Mouse (Mus musculus) layer of hippocampus, postnatal 36 days (tissue): ENCODE results near the gene Zbtb16. TPM values are rescaled to one million over a fixed set of nuclear protein-coding genes. Genes with fewer than 3 reads are reported as not detected.

Source experiments
- DNase-seq, 2 experiments: peaks; one replicate each; pipeline ENCODE4 v3.0.0; 2022
- total RNA-seq, 2 experiments: library from RNA; stranded (reverse); gene quantifications; 2 replicates each; pipeline ENCODE4 v1.2.3; 2021

Gene Zbtb16
- total RNA-seq, 2 experiments from 2014 or later: 104 to 149 TPM

GRCm38 (mm10) chr9:48764311-48764710, 71.7 kb downstream of the Zbtb16 start:
- DNase-seq: no peak

GRCm38 (mm10) chr9:48761732-48762637, 74.0 kb downstream of the Zbtb16 start:
- DNase-seq: no peak

DNA sequence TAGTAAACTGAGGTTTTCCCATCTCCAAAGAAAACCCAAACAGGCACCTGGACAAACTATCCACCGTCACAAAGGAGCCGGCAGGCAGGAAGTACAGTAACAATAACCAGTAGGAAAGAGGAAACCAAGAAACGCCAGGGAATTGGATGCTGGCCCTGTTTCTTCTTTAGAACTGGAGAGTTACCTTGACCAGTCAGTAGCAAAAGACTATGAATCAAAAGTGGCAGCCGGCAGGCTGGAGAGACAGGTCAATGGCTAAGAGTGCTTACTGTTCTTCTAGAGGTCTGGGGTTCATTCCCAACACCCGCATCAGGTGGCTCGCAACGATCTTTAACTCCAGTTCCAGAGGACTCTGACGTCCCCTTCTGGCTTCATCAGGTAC, 74.9 kb downstream of the Zbtb16 start:
- DNase-seq: no peak

DNA sequence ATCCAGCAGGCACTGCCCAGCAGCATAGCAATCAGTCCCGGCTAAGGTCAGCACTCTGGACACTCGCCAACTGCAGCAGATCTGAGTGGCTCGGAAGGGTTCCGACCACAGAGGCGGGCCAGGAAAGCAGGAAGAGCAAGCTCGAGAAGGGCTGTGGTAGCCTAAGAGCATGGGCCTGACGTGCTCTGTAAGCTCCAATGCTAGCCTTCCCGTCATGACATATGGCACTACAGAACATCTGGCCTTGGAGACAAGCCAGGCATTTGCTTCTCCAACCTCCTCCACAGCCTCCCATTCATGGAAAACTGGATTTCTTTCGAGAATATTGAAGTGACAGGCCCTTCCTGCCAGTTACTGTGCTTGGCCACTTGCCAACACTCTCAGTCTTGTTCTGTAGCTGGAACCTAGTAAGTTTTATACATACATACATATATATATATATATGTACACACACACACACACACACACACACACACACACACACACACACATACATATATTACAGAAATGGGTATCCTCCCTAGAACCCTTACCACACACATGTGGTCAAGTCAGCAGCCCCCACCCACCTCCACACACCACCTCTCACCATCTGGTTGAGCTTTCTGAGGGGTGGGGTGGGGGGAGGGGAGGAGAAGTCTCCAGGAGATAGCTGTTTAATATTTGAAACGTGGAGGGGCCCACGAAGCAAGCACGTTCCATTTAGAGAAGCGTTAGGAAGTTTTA, 75.4 kb downstream of the Zbtb16 start:
- DNase-seq: peak; percentile 70 to 75

GRCm38 (mm10) chr9:48759098-48759497, 76.9 kb downstream of the Zbtb16 start:
- DNase-seq: no peak

- DNase-seq: no peak
Observed at GRCm38 (mm10) chr9:48757650-48758580, 78.1 kb downstream of the Zbtb16 start.

DNA sequence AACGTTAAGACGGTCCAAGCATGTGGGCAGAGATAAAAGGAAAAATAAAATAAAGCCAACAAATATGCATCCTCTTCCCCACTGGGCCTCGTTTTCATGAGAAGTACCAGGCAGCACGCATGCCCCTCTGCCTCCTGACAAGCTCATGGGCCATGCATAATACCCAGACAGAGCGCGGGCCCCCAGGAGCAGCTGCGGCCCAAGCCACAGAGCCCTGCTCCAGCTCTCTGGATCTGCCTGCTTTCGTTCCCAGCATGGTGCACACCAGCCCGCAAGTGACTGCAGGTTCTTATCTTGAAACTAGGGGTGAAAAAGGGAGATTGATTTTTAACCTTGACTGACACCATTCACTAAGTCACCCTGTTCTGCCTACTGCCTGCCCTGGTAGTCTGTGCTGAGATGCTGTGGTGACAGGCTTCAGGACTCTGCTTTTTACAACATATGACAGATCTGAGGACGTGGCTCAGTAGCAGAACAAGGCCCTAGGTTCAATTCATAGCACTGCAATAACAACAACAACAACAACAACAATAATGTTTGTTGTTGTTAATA, 79.7 kb downstream of the Zbtb16 start:
- DNase-seq: no peak

DNA sequence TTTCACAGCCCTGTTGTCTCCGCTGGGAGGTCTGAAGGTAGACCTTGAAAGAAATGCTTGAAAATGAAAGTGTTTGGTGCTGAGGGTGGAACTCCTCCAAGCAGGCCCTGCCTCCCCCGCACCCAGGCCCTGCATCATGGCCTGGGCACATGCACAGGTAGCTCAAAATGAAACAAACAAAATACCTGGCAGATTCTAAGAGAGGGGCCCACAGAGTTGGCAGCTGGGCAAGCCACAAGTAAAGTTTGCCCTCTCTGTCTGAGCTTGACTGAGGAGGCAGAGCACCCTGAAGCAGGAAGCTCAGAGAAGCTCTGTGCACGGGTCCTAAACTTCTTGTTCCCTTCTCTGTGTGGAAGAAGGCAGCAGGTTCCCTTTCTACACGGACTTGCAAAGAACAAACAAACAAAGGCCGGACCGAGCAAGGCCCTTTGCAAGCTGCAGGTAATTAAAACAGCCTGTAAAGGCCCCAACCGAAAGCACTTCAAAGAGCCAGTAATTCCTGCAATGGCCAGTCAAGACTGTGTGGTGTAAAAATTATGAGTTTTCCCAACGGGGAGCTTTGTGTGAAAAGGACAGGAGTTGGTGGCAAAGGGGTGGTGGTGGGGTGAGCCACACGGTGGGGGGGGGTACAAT, 80.5 kb downstream of the Zbtb16 start:
- no peak for DNase-seq

GRCm38 (mm10) chr9:48754418-48754817, 81.6 kb downstream of the Zbtb16 start:
- no peak for DNase-seq

DNA sequence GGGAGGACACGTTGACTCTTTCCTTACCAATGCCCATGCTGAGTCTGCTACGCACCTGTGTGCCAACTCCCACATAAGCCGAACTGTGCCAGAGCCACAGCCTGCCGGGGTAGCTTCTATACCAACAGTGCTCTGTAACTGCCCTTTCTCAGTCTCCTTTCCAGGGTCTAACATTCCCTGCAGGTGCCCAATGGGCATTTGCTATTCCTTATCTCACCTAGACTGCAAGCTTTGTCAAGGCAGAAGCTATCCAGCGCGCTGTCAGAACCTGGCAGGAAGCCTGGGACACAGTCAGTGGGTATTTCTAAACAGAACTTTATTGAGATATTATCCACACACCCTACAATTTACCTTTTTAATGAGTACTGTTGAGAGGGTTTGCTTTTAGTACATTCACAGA, 82.1 kb downstream of the Zbtb16 start:
- no peak for DNase-seq

DNA sequence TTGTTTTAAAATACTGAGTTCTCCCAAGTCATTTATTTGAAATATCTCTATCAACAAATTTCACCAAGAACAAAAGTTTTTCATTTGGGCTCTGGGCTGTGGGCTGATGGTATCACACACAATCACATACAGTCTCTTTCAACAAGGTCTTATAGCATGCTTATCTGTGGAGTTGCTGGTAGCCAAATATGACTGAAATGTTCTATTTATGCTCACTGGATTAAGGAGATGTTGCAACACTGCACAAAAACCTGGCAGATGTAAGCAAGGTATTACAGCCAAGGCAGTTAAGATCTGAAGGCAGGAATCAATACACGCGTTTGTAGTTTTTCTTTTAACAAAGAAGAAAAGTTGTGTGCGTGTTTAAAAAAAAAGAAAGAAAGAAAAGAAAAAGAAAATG, 84.1 kb downstream of the Zbtb16 start:
- DNase-seq: no peak

DNA sequence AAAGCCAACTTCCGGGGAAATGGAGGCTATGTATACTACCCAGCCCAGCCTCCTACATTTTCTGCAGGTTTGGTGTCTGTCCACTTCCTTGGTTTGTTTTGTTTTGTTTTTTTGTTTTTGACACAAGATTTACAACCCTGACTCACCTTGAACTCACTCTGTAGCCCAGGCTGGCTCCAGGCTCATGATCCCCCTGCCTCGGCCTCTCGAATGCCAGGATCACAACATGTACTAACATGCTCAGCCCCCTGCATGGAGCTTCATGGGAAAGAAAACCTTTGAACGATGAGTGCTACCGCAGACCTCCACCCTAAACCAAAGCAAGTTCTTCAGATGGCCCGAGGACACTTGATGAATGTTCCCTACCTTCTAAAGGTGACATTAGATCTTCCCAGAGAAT, 86.4 kb downstream of the Zbtb16 start:
- no peak for DNase-seq

- no peak for DNase-seq
Observed at GRCm38 (mm10) chr9:48749168-48749567, 86.9 kb downstream of the Zbtb16 start.

GRCm38 (mm10) chr9:48748761-48749160, 87.3 kb downstream of the Zbtb16 start:
- no peak for DNase-seq

GRCm38 (mm10) chr9:48748216-48748615, 87.8 kb downstream of the Zbtb16 start:
- no peak for DNase-seq

DNA sequence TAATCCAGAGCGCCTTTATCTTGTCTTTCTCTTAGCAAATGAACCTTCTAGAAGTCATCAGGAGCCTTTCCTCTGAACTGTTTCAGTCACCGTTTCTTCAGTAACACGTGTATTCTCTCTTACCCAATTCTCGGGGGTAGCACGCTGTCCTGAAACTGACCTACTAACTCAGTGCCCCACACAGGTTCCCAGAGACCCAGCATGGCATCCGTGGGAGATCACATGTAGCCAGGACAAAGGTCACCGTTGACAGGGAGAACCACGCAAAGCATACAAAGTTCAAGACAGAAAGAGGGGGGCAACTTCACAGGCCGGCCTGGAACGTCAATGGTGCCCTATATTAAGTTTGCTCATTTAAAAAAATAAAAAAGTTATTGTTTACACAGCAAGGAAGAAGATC, 89.5 kb downstream of the Zbtb16 start:
- no peak for DNase-seq

DNA sequence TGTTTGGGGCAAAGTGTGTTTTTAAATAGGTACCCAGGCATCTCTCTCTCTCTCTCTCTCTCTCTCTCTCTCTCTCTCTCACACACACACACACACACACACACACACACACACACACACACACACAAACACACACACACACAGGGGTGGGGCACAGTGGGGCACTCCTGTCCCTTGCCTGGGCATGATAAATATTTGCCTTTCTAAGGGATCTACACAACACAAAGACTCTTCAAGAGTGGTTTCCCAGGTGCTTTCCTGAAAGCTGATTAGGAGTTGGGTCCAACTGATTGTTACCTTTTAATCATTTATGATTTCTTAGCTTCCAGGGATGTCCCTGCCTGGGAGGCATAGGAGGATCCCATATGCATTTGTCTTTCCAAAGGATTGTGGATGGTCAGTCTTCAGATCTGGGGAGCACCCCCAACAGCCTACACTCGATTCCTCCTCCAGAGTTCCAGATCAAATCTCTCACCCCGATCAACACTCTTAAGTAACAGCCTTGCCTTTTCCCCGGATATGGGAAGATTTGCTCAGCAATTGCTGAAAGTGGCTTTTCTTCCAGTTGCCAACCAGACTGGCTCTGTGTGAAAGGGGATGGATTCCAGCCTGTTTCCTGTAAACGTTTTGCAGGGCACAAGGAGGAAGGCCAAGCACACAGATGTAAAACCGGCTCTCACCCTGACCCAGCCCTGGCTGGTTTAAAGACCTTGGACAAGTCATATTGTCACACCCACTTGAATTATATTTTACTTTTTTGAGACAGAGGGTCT, 90.5 kb downstream of the Zbtb16 start:
- no peak for DNase-seq

DNA sequence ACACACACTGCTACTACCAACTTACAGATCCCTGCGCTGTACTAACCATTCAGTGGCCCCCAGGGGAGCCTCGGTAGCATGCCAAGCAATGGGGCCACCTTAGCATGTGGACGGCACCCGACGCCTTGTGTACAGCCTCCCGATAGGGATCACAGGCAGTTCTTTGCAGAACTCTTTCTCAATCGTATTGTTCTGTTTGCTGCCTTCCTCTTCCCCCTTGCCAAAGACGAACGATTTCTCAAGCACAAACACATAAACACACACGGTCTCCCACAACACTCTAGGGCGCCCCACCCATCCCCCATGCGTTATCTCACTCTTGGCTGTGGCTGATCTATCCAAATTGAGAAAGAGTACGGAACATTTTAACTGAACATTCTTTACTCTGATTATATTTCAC, 91.1 kb downstream of the Zbtb16 start:
- no peak for DNase-seq

GRCm38 (mm10) chr9:48744451-48744850, 91.6 kb downstream of the Zbtb16 start:
- no peak for DNase-seq

DNA sequence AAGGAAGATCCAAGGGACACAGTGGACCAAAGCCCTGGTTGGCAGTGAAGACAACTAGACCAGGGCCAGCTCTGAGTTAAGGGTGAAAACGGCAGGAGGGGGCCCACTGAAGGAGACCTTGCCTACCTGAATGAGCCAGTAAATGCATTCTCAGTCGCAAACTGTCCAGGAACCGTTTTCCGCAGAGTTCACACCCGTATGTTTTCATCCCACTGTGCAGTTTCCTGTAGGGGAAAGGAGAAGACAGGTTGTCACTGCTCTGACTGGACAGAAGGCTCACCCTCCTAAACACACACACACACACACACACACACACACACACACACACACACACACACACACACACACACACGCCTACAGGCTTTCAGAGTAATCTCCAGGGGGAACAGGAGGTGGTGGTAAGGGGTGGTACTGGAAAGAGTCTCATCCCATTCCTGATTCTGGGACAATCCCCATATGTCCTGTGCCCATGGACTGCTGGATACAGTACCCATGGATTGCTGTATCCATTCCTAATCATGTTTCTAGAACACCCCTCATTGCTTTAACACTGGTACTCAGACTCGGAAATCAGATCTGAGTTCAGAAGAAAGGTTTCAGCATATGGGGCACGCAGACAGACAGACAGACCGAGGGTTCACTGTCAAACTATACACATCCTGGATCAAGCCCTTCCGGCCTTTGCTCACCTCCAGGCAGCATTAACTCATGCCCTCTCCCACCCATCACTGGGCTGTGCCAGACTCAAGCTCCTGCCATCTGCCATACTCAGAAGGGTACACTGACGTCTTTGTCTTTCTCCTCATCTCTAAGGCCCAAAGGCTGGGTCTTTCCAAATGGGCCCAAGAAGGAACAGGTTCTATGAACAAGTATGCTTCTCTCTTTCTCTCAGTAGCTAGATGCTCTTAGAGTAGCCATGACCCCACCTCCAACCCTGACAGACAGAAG, 92.4 kb downstream of the Zbtb16 start:
- no peak for DNase-seq
